Mouse (Mus musculus) right cerebral cortex, postnatal 14 days (tissue): ENCODE data around the gene Myef2.
"Not testable (repeated sequence)": the region's sequence is repeated elsewhere in the genome, so short reads cannot be mapped to it uniquely, and the experiment has no call there.

Source experiments
- DNase-seq: peaks from one replicate; pipeline ENCODE4 v3.0.0; 2022

The Myef2 gene

GRCm38 (mm10) chr2:125123477-125123852 is at the start of gene Myef2:
Myef2 (minus strand) TSS chr2:125123661.
- DNase-seq, result peak; percentile 91

- no peak for DNase-seq
Observed at GRCm38 (mm10) chr2:125162012-125162470, 38.6 kb upstream of the Myef2 start.

GRCm38 (mm10) chr2:125155504-125155903 is 32.0 kb upstream of the Myef2 start:
- no peak for DNase-seq

DNA sequence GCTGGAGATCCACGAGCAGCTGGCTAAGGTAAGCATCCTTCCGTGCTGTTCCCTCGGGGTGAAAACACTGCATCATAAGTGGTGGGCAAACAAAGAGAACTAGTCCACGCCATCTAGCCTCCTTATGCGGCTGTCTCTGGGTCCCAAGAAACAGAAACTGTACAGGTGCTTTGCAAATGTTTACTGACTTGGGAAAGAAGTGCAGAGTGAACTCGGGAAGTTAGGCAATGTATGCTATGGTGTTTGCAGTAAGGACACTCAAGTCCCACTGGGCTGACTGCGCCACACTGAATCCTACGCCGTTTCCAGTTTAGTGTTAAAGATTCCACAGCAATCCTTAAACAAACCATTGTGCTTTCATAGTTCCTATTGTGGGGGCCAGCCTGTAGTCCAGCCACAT is 30.8 kb upstream of the Myef2 start:
- no peak for DNase-seq

- DNase-seq, result no peak
Observed at GRCm38 (mm10) chr2:125152388-125152787, 28.9 kb upstream of the Myef2 start, which contains the start of gene Slc12a1. Slc12a1 (plus strand) TSS chr2:125152505.

- DNase-seq, result no peak
Observed at GRCm38 (mm10) chr2:125142336-125142735, 18.9 kb upstream of the Myef2 start.

DNA sequence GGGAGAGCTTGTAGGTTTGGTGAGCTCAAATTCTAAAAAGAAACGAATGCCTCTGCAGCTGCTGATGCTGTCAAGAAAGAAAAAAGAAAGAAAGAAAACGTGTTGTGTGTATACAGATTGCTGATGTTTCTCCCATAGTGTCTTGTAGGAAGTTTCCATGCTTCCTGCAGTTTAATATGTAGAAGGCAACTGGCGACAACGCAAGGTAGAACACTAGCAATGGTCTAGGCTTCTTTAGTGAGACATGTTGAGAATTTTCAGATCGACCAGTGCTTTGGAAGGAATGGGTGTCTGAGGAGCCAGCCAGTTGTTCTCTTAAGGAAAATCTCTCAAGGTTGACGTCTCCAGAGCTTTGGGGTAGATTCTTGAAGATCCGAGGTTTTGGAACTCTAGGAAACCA is 13.4 kb upstream of the Myef2 start:
- DNase-seq, result no peak

GRCm38 (mm10) chr2:125135903-125136811 is 12.7 kb upstream of the Myef2 start, which contains the start of gene Ctxn2:
Ctxn2 (plus strand) TSS chr2:125136692.
- DNase-seq, result peak; percentile 48

DNA sequence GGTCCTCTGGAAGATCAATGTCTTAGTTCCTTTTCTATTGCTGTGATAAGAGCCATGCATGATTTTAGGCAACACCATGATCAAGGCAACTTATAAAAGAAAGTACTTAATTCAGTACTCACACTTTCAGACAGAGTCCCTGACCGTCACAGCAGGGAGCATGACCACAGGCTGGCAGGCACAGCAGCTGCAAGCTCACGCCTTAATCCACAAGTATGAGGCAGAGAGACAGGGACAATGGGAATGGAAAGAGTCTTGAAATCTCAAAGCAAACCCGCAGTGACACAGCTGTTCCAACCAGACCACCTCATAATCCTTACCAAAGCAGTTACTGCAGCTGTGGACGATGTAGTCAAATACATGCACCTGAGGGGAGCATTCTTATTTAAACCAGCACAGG is 10.7 kb upstream of the Myef2 start:
- DNase-seq, result no peak

- DNase-seq, result no peak
Observed at GRCm38 (mm10) chr2:125126792-125127191, 3.3 kb upstream of the Myef2 start.

DNA sequence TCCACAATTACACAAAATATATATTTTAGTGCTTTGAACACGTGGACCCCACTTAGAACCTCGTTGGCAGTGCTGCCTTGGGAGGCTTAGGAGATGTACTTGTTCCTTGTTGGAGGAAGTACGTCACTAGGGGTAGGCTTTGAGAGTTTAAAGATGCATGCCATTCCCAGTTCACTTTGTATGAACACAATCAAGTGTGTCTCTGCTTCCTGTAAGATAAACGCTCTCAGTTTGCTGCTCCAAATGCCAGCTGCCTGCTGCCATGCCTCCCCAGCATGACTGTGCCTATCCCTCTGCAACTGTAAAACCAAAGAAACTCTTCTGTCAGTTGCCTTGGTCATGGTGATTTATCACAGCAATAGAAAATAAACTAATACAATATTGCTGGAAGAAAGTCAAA is 2.4 kb upstream of the Myef2 start:
- DNase-seq, result no peak

DNA sequence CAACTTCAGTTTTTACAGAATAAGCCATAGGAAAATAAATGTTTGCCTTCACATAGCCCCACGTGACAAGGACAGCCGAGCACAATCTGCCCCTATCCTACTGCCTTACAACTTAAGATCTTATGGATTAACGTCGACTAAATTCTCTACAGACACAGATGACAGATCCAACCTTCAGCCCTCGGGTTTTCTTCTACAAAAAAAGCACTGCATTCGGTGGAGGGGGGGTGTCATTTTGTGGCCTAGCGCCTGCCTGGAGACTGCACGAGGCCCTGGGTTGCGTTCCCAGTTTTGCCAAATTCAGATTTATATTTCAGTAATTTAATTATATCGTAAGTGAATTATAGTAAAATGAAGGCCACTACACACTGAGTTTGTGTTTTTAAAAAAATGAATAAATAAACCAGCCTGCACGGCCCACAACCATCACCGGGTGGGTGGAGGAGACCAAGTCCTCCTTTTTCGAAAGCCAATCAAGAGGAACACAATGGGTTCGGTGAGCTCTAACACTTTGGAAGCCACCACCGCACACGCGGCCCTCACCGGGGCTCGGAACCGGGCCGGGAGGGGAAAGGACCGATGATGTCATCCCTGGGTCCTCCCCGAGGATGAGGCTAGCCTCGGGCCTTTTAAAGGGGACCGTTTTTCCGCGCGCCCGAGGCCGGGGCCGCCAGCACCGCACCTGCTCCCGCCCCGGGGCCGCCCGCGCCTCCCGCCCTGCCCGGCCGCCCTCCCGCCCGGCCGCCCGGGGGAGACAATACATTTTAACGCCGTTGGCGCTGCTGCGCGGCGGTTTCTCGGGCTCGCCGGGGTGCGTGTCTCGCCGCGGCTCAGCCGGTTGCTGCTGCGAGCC is 611 bp downstream of the Myef2 start:
- peak; percentile 43 for DNase-seq

DNA sequence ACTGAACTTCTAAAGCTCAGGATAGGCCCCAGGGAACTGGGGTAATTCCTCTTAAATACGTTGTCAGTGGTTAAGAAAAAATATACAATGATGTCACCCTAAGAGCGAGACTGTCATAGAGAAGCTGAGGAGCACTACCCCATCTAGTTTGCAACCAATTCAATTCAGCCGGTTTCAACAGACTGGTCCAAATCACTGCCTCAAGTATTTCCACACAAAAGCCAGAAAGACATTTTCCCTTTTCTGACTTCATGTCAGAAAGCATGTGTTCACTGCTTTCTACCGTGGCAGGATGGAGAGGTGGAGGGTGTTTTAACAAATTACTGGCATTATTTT is 1.2 kb downstream of the Myef2 start:
- DNase-seq, result no peak

DNA sequence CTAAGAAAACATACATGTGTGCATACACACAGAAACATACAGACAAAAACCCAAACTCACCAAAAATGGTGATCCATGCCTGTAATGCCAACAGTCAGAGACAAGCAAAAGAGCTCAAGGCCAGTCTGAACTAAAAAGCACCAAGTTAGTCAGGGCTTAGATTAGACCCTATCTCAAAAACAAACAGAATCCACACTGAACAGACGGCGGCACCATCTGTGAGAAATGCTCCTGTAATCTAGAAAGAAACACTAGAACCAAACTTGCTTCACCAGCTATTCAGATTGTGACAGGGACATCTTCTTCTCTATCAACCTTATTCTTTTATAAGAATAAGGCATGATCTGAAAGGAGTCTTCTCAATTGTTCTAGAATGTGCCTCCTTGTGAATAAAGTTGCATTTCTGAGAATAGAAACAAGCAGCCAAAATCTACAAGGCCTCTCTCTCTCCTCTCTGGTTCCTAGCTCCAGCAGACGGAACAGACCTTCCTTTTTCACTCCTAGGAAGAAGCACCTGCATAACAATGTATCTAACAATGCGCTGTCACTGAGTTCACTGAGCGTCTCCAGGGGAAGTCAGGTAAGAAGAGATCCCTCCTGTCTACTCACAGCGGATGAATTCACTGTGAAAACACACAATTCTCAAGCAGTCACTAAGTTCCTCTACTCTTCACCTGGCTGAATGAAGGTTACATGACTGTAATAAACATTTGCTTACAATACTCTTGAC is 3.9 kb downstream of the Myef2 start:
- DNase-seq, result peak; percentile 31

DNA sequence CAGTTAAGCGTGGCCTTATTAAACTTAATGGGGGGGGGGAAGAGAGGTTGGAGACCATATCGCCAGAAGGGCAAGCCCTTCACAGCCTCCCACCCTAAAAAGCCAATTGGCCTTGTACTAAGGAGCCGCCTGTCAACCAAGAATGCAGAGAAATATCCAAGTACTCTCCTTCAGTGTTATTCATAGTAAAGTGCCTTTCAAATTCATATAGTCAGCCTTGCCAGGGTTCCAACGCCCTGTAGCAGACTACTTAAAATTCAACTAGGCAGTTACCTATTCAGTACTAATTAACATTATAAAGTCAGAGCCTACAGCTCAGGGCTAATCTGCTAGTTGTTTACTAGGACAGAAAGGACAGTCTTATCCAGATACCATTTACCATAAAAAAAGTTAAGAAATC is 16.9 kb downstream of the Myef2 start:
- not testable (repeated sequence) for DNase-seq

- DNase-seq, result not testable (repeated sequence)
Observed at GRCm38 (mm10) chr2:125104491-125104890, 19.0 kb downstream of the Myef2 start.

GRCm38 (mm10) chr2:125092123-125092522 is 31.3 kb downstream of the Myef2 start:
- DNase-seq, result not testable (repeated sequence)

DNA sequence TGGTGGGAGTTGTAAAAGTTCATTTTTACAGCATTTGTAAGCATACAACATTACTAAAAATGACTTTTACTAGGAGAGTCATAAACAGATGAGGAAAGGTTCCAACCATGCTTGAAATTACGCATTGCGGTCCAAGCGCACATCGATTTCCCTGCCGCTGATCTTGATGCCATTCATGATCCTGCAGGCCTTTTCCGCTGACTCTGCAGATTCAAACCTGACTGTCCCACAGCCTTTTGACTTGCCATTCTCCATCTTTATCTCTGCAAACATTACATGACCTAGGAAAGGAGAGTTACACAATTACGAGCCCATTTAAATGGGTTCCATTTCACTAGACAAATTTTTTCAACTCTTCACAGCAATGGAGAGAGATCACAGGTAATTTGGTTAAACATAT is 34.7 kb downstream of the Myef2 start:
- no peak for DNase-seq

DNA sequence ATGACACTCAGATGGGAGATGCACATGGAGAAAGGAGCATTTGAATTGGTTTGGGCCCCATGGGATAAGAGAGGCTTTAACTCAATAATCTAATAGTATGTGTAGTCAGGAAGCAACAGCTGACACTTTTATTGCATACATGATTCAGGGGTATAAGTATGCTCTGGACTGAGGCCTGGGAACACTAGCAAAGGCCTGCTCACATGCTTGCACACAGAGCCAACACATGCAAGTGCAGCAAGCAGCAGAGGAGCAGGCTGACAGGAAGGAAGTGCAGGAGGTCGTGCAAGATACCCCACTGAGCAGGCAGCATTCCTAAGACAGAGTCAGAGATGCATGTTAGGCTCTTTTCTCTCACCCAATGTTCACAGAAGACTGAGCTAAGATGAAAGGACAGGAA is 39.6 kb downstream of the Myef2 start:
- DNase-seq, result no peak

DNA sequence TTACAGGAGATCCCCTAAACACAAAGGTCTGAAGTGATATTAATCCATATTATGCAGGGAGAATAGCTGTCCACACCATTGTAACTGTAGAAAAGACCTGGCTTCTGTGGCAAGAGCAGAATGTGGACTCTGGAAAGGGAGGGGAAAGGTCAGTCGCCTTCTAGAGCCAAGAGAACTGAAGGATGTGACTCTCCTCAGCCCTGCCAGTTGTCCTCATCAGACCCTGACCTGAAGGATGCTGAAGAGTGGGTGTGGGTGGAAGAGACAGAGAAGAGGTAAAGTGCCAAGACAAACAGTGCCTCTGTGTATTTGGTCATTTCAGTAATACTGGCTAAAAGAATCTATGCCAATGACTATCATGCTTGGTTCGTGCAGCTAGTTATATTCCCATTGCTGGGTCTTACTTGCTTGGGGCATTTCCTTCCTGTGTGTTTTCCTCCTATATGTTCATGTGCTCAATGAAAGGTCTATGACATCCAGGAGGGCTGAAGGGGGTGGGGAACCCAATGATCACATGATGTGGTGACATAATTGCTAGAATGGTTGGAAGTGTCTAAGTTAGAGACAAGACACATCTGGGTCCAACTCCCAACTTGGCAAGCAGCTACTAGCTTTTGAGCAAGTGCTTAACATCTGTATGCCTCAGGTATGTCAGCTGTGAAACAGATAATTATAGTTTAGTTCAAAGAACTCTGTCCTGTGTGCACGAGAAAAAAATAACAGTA is 50.2 kb downstream of the Myef2 start:
- DNase-seq, result no peak

GRCm38 (mm10) chr2:125068696-125069095 is 54.8 kb downstream of the Myef2 start:
- DNase-seq, result no peak

- DNase-seq, result no peak
Observed at GRCm38 (mm10) chr2:125067894-125068293, 55.6 kb downstream of the Myef2 start, which contains the start of gene Slc24a5. Slc24a5 (plus strand) TSS chr2:125068124.
